8 mouse cellular contexts compared by ENCODE assay signal in genomic region chr17:30574783-30575075, GRCm38 (mm10). TPM values are rescaled to one million over a fixed set of nuclear protein-coding genes. Genes with fewer than 3 reads are reported as not detected.
DNase-seq lines count a peak whose midpoint lies in the region; ATAC-seq and TF ChIP-seq lines count a peak whose summit lies in the region.

No protein-coding gene starts in this region.

- no peaks in the 10 kb centered on the region for H3K9me3 ChIP-seq in megakaryocyte, embryonic 14.5 days

- H3K27ac ChIP-seq in heart, adult 2 months, result peak overlapping the region; percentile 97; the same call in 1 of the 2 replicates

- H3K79me2 ChIP-seq in heart, adult 2 months (replicated peaks; ENCODE audit: control insufficient read depth, insufficient read depth, low read length), result 0 out of 2 replicates have a peak, but pooled peaks cover 5% of the 10 kb centered on the region

- no peaks in the 10 kb centered on the region for H3K27me3 ChIP-seq in heart, adult 2 months (ENCODE audit: control insufficient read depth, insufficient read depth, low read length)
- H3K27me3 ChIP-seq in megakaryocyte, embryonic 14.5 days (replicated peaks), result no peaks in the 10 kb centered on the region

- no peak for TF ChIP-seq EP300 in heart, adult 2 months (IDR thresholded peaks at IDR 0.05; ENCODE audit: insufficient read depth, low read depth, low read length)

- no peak overlapping the region; the same call in 1 of the 2 replicates for H3K4me3 ChIP-seq in heart, adult 2 months
- peak overlapping the region; percentile 92 for H3K4me3 ChIP-seq in megakaryocyte, embryonic 14.5 days (replicated peaks)

- H3K4me1 ChIP-seq in heart, adult 2 months (ENCODE audit: control insufficient read depth, insufficient read depth, low read length), result peaks cover 10% of the 10 kb centered on the region
- H3K4me1 ChIP-seq in megakaryocyte, embryonic 14.5 days, result peaks cover 67% of the 10 kb centered on the region

- TF ChIP-seq CTCF in heart, adult 2 months (IDR thresholded peaks at IDR 0.05), result no peak

- H3K9ac ChIP-seq in heart, adult 2 months (ENCODE audit: low read depth, low read length), result no peak overlapping the region

- 45% methylated on average over 8 of the region's 8 CpGs for WGBS in heart, adult 2 months

- no peak for DNase-seq in heart, adult 2 months
- no peak for DNase-seq in heart, adult 9 months (ENCODE audit: low spot score in 2 of 2)
- peak; percentile 22 to 28 for DNase-seq in B cell, adult 2 months
- no peak for DNase-seq in embryo, embryonic 9.5 days (ENCODE audit: extremely low spot score)
- DNase-seq in right cerebral cortex, postnatal 4 days, result no peak
- no peak for DNase-seq in frontal cortex, postnatal 25 days (ENCODE audit: low spot score in 2 of 2)

- ATAC-seq in granulocyte monocyte progenitor cell, adult 5-6 weeks (replicated peaks; ENCODE audit: poor library complexity, severe bottlenecking), result peak; percentile 29; the same call in 1 of the 2 replicates

- no peak for TF ChIP-seq POLR2A in heart, adult 2 months (IDR thresholded peaks at IDR 0.05; ENCODE audit: insufficient read depth, low read depth, low read length)

- no peaks in the 10 kb centered on the region for H3K36me3 ChIP-seq in heart, adult 2 months (ENCODE audit: control insufficient read depth, insufficient read depth, low read length)
- H3K36me3 ChIP-seq in megakaryocyte, embryonic 14.5 days (replicated peaks; ENCODE audit: low read length), result peaks cover 14% of the 10 kb centered on the region

- intact Hi-C loops in heart, adult 2 months (cut with DNase I), result no loop called here

RNA-seq across cellular contexts. Expression of gene Btbd9, which starts 1.6 kb away (rescaled TPM):
- total RNA-seq in heart, adult 2 months (2021), result 10 to 100 TPM; 20.9 to 22.0 TPM
- 8.1 and 10.1 TPM in 2 replicates for polyA plus RNA-seq in heart, adult 2 months (2012; rRNA removed)
- 34.7 and 40.5 TPM in 2 replicates for total RNA-seq in granulocyte monocyte progenitor cell, adult 5-6 weeks (2014; fragmentation: Nextera tagmentation)
- total RNA-seq in granulocyte monocyte progenitor cell, adult 5-6 weeks (2017), result 22.0 and 22.1 TPM in 2 replicates
- 80.3 and 125 TPM in 2 replicates for polyA plus RNA-seq in megakaryocyte, embryonic 14.5 days (2012; ENCODE audit: insufficient read depth, low replicate concordance)

RNA-seq across cellular contexts. Expression of gene Dnah8, which starts 49.4 kb away (rescaled TPM):
- 1 to 10 TPM in 1 of 2 experiments, under 1 TPM in 1; 0.97 to 1.2 TPM for total RNA-seq in heart, adult 2 months (2021)
- 0.45 and 1.00 TPM in 2 replicates for polyA plus RNA-seq in heart, adult 2 months (2012; rRNA removed)
- total RNA-seq in granulocyte monocyte progenitor cell, adult 5-6 weeks (2014; fragmentation: Nextera tagmentation), result 18.8 and 23.1 TPM in 2 replicates
- total RNA-seq in granulocyte monocyte progenitor cell, adult 5-6 weeks (2017), result 20.3 and 28.0 TPM in 2 replicates
- polyA plus RNA-seq in megakaryocyte, embryonic 14.5 days (2012; ENCODE audit: insufficient read depth, low replicate concordance), result not detected in 2 replicates

RNA-seq across cellular contexts. Expression of gene Glo1, which starts 51.9 kb away (rescaled TPM):
- 100 to 1,000 TPM; 146 to 164 TPM for total RNA-seq in heart, adult 2 months (2021)
- polyA plus RNA-seq in heart, adult 2 months (2012; rRNA removed), result 65.7 and 118 TPM in 2 replicates
- 52.8 and 91.5 TPM in 2 replicates for total RNA-seq in granulocyte monocyte progenitor cell, adult 5-6 weeks (2014; fragmentation: Nextera tagmentation)
- 98.3 and 117 TPM in 2 replicates for total RNA-seq in granulocyte monocyte progenitor cell, adult 5-6 weeks (2017)
- polyA plus RNA-seq in megakaryocyte, embryonic 14.5 days (2012; ENCODE audit: insufficient read depth, low replicate concordance), result 0.65 and 21.7 TPM in 2 replicates

Comparison
In these comparisons a context has a peak if more than half of its experiments do, and no peak if none do; other contexts are left out.
1. DNase-seq: peak in B cell, adult 2 months (2 of 2); none in heart, adult 2 months (0 of 2), heart, adult 9 months (0 of 2), embryo, embryonic 9.5 days (single experiment), right cerebral cortex, postnatal 4 days (single experiment) and frontal cortex, postnatal 25 days (0 of 2).
2. RNA of gene Dnah8, which starts 49.4 kb away (total RNA-seq): 18.8 to 28.0 TPM in granulocyte monocyte progenitor cell, adult 5-6 weeks; 0.97 to 1.2 TPM in heart, adult 2 months; every median in the first group is over 4 times any median in the second.